Mouse (Mus musculus) cerebellum, adult 9-11 months (tissue): ENCODE measurements around the gene Reps1.

Experiments
- DNase-seq: peaks from one replicate; pipeline ENCODE4 v3.0.0; 2022

Gene Reps1

DNA sequence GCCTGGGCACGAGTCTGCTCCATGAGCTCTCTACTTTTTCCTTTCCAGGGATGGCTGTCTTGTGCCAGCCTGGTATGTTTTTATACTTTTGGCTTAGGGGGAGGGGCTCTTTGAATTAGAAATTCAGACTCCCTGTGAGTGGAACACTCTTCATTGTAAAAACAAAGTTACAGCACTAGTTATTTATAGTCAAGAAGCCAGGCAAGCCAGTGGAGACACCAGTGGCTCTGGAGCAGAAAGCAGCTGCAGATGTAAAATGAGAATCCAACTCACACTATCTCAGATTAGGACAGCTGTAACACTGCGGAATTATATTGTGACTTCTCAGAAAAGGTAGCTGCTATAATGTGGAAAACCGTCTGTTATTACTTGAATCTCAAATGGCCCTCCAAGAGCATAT is 91.6 kb downstream of the Reps1 start:
- no peak for DNase-seq

GRCm38 (mm10) chr10:18162435-18162971 is 106.8 kb downstream of the Reps1 start:
- DNase-seq, result no peak
